Mouse (Mus musculus): ENCODE results near the gene Pecam1.

Pecam1 gene

GRCm38 (mm10) chr11:106692890-106693289 is 57.5 kb downstream of the Pecam1 start:
- no peak for DNase-seq (ENCODE audit: low spot score)

- no peak for DNase-seq (ENCODE audit: low spot score)
Observed at GRCm38 (mm10) chr11:106688375-106688774, 62.1 kb downstream of the Pecam1 start.

- DNase-seq (ENCODE audit: low spot score) = no peak
Observed at GRCm38 (mm10) chr11:106687293-106687692, 63.1 kb downstream of the Pecam1 start.

- no peak for DNase-seq (ENCODE audit: low spot score)
Observed at GRCm38 (mm10) chr11:106684027-106684426, 66.4 kb downstream of the Pecam1 start.

GRCm38 (mm10) chr11:106683345-106683744 is 67.1 kb downstream of the Pecam1 start:
- DNase-seq (ENCODE audit: low spot score) = no peak

GRCm38 (mm10) chr11:106681138-106681537 is 69.3 kb downstream of the Pecam1 start:
- DNase-seq (ENCODE audit: low spot score) = no peak

GRCm38 (mm10) chr11:106679874-106680273 is 70.6 kb downstream of the Pecam1 start:
- peak; percentile 43 for DNase-seq (ENCODE audit: low spot score)

- peak; percentile 72 for DNase-seq (ENCODE audit: low spot score)
Observed at GRCm38 (mm10) chr11:106677910-106678591, 72.4 kb downstream of the Pecam1 start.

- no peak for DNase-seq (ENCODE audit: low spot score)
Observed at GRCm38 (mm10) chr11:106677331-106677730, 73.1 kb downstream of the Pecam1 start.

- DNase-seq (ENCODE audit: low spot score) = no peak
Observed at GRCm38 (mm10) chr11:106675875-106676274, 74.6 kb downstream of the Pecam1 start.

GRCm38 (mm10) chr11:106675201-106675726 is 75.2 kb downstream of the Pecam1 start:
- no peak for DNase-seq (ENCODE audit: low spot score)

- DNase-seq (ENCODE audit: low spot score) = peak; percentile 75
Observed at GRCm38 (mm10) chr11:106674612-106675153, 75.7 kb downstream of the Pecam1 start.

GRCm38 (mm10) chr11:106673727-106674611 is 76.5 kb downstream of the Pecam1 start:
- DNase-seq (ENCODE audit: low spot score) = no peak

- DNase-seq (ENCODE audit: low spot score) = no peak
Observed at GRCm38 (mm10) chr11:106672919-106673505, 77.4 kb downstream of the Pecam1 start.

- no peak for DNase-seq (ENCODE audit: low spot score)
Observed at GRCm38 (mm10) chr11:106671801-106672200, 78.6 kb downstream of the Pecam1 start.

- DNase-seq (ENCODE audit: low spot score) = no peak
Observed at GRCm38 (mm10) chr11:106670951-106671478, 79.4 kb downstream of the Pecam1 start.

- no peak for DNase-seq (ENCODE audit: low spot score)
Observed at GRCm38 (mm10) chr11:106670266-106670665, 80.2 kb downstream of the Pecam1 start.

- no peak for DNase-seq (ENCODE audit: low spot score)
Observed at GRCm38 (mm10) chr11:106669873-106670173, 80.6 kb downstream of the Pecam1 start.

- DNase-seq (ENCODE audit: low spot score) = no peak
Observed at GRCm38 (mm10) chr11:106669102-106669872, 81.1 kb downstream of the Pecam1 start.

GRCm38 (mm10) chr11:106668336-106668735 is 82.1 kb downstream of the Pecam1 start:
- DNase-seq (ENCODE audit: low spot score) = no peak

GRCm38 (mm10) chr11:106667855-106668254 is 82.6 kb downstream of the Pecam1 start:
- no peak for DNase-seq (ENCODE audit: low spot score)
